Comparison of ENCODE assay signal across 13 mouse cellular contexts in the genomic region with DNA sequence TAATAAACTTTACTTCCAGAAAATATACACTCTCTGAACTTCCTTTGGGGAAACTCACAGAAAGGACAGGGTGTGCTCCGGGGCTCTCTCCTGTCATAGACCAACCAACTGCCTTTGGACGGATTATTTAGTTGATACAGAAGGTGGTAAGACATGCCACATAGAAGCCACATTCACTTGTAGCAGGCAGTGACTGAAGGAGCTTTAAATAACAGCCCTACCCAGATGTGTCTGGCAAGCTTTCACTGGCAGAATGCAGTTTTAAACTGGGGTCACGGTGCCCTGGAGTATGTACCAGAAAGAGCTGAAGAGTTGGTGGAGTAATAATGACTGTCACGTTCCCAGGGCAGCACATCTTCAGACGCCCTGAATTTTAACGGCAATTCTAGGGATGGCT. TPM values are rescaled to one million over a fixed set of nuclear protein-coding genes. Genes with fewer than 3 reads are reported as not detected.
DNase-seq lines count a peak whose midpoint lies in the region; ATAC-seq and TF ChIP-seq lines count a peak whose summit lies in the region.
"Had no signal": no experiment of that assay in that cellular context is flagged by ENCODE, and none has a peak within 500 bp of the region (broad histone marks: within the 10 kb centered on the region; RNA-seq: fewer than 3 reads in every experiment).

No protein-coding gene starts in this region.

- no peak overlapping the region for H3K27ac ChIP-seq in heart, embryonic 10.5 days
- H3K27ac ChIP-seq in lung, embryonic 14.5 days (ENCODE audit: low read depth): peak overlapping the region; percentile 88
- H3K27ac ChIP-seq in intestine, embryonic 14.5 days (ENCODE audit: low read depth): peak overlapping the region; percentile 74

- intact Hi-C loops in left cerebral cortex, postnatal 4 days (cut with DNase I): no loop called here

- peak; percentile 86 for DNase-seq in heart, adult 11 months
- DNase-seq in heart, embryonic 10.5 days (ENCODE audit: low spot score): no peak
- DNase-seq in lung, embryonic 14.5 days: no peak
- no peak for DNase-seq in lung, postnatal 14 days
- no peak for DNase-seq in intestine, embryonic 14.5 days (ENCODE audit: low spot score)
- DNase-seq in left cerebral cortex, postnatal 4 days: no peak
- DNase-seq: B cell, adult 2 months; retina, postnatal 1 day; thymus, postnatal 4 days had no signal

- 78% methylated on average over 6 of the region's 6 CpGs for WGBS in heart, embryonic 10.5 days
- 32% methylated on average over 6 of the region's 6 CpGs for WGBS in lung, embryonic 14.5 days
- 48% methylated on average over 6 of the region's 6 CpGs for WGBS in intestine, embryonic 14.5 days

- peak overlapping the region; percentile 33; the same call in 1 of the 2 replicates for H3K4me2 ChIP-seq in lung, embryonic 14.5 days
- H3K4me2 ChIP-seq in intestine, embryonic 14.5 days (ENCODE audit: low read length): 0 out of 2 replicates have a peak overlapping the region, but pooled peaks have one; percentile 22
- H3K4me2 ChIP-seq in myocyte (ENCODE audit: low read depth): peak overlapping the region; percentile 12

- H3K4me1 ChIP-seq in heart, embryonic 10.5 days: peaks cover 26% of the 10 kb centered on the region
- peaks cover 20% of the 10 kb centered on the region for H3K4me1 ChIP-seq in lung, embryonic 14.5 days (ENCODE audit: insufficient read depth)
- H3K4me1 ChIP-seq in intestine, embryonic 14.5 days (replicated peaks; ENCODE audit: control insufficient read depth, insufficient read depth, low read length): peaks cover 26% of the 10 kb centered on the region
- H3K4me1 ChIP-seq: megakaryocyte, embryonic 14.5 days had no signal

- peak; percentile 70 for ATAC-seq in lung, embryonic 14.5 days (ENCODE audit: insufficient read depth)
- no peak for ATAC-seq in intestine, embryonic 14.5 days (replicated peaks; ENCODE audit: low FRiP score, low TSS enrichment, low read depth)
- ATAC-seq in granulocyte monocyte progenitor cell, adult 5-6 weeks (replicated peaks; ENCODE audit: poor library complexity, severe bottlenecking): no peak

- H3K9me3 ChIP-seq in heart, embryonic 10.5 days: no peaks in the 10 kb centered on the region
- no peaks in the 10 kb centered on the region for H3K9me3 ChIP-seq in lung, embryonic 14.5 days (ENCODE audit: low read depth, low read length)
- no peaks in the 10 kb centered on the region for H3K9me3 ChIP-seq in intestine, embryonic 14.5 days (ENCODE audit: control insufficient read depth, low read length)

- H3ac ChIP-seq in myocyte (ENCODE audit: control insufficient read depth, insufficient read length): no peak overlapping the region

- no peaks in the 10 kb centered on the region for H3K36me3 ChIP-seq in heart, embryonic 10.5 days
- no peaks in the 10 kb centered on the region for H3K36me3 ChIP-seq in lung, embryonic 14.5 days (ENCODE audit: insufficient read depth)
- 0 out of 2 replicates have a peak, but pooled peaks cover 2% of the 10 kb centered on the region for H3K36me3 ChIP-seq in intestine, embryonic 14.5 days (ENCODE audit: control insufficient read depth, insufficient read depth, low read length)
- no peaks in the 10 kb centered on the region for H3K36me3 ChIP-seq in myocyte (ENCODE audit: control insufficient read depth, insufficient read depth)

- H3K79me2 ChIP-seq in myocyte (ENCODE audit: control insufficient read depth, insufficient read depth): no peaks in the 10 kb centered on the region

- H3K27me3 ChIP-seq in heart, embryonic 10.5 days (ENCODE audit: insufficient read depth, poor library complexity, severe bottlenecking): no peaks in the 10 kb centered on the region
- H3K27me3 ChIP-seq in lung, embryonic 14.5 days (ENCODE audit: insufficient read depth, low read length): no peaks in the 10 kb centered on the region
- no peaks in the 10 kb centered on the region for H3K27me3 ChIP-seq in intestine, embryonic 14.5 days (replicated peaks; ENCODE audit: control insufficient read depth, insufficient read depth, low read length)
- H3K27me3 ChIP-seq in myocyte (ENCODE audit: control insufficient read depth, insufficient read depth, insufficient read length): no peaks in the 10 kb centered on the region
- H3K27me3 ChIP-seq: megakaryocyte, embryonic 14.5 days had no signal

- H3K4me3 ChIP-seq in heart, embryonic 10.5 days: no peak overlapping the region
- H3K4me3 ChIP-seq in lung, embryonic 14.5 days (ENCODE audit: low read depth, low read length): no peak overlapping the region
- H3K4me3 ChIP-seq in intestine, embryonic 14.5 days (ENCODE audit: low read depth, low read length): no peak overlapping the region
- no peak overlapping the region for H3K4me3 ChIP-seq in myocyte
- H3K4me3 ChIP-seq: megakaryocyte, embryonic 14.5 days had no signal

- TF ChIP-seq CTCF in lung, embryonic 14.5 days (IDR thresholded peaks at IDR 0.05; ENCODE audit: low read depth): no peak

- H3K9ac ChIP-seq in lung, embryonic 14.5 days: no peak overlapping the region
- 0 out of 2 replicates have a peak overlapping the region, but pooled peaks have one; percentile 7 for H3K9ac ChIP-seq in intestine, embryonic 14.5 days (ENCODE audit: low read length)

- TF ChIP-seq POLR2A in myocyte (IDR thresholded peaks at IDR 0.05; ENCODE audit: insufficient read length, low read depth): no peak

TF ChIP-seq in myocyte, 11 proteins besides CTCF, POLR2A, EP300 and RAD21:
- TF ChIP-seq POLR2AphosphoS2 (IDR thresholded peaks at IDR 0.05; ENCODE audit: insufficient read length, low read depth): no peak

RNA-seq across cellular contexts. Expression of a gene that starts 59.5 kb away (rescaled TPM):
- polyA plus RNA-seq in heart, embryonic 10.5 days (2016; fragmentation: Nextera tagmentation; extraction: Ambion mirVana): 3.8 and 6.8 TPM in 2 replicates
- 21.3 and 22.0 TPM in 2 replicates for polyA plus RNA-seq in lung, embryonic 14.5 days (2014; fragmentation: Nextera tagmentation; extraction: Ambion mirVana)
- 25.3 and 28.8 TPM in 2 replicates for polyA plus RNA-seq in intestine, embryonic 14.5 days (2014; fragmentation: Nextera tagmentation; extraction: Ambion mirVana)
- 3.1 TPM for polyA plus RNA-seq in myocyte (2012; fragmentation: generic; extraction: Trizol)
- 10 to 100 TPM in 1 of 2 experiments, 1 to 10 TPM in 1; 9.2 to 11.0 TPM for total RNA-seq in left cerebral cortex, postnatal 4 days (2021)
- not detected in 2 replicates for total RNA-seq in granulocyte monocyte progenitor cell, adult 5-6 weeks (2014; fragmentation: Nextera tagmentation)
- 1.6 TPM in 1 of 2 replicates, not detected in the other for total RNA-seq in granulocyte monocyte progenitor cell, adult 5-6 weeks (2017)
- total RNA-seq: MEL had no signal
